Mouse (Mus musculus) retina, embryonic 14.5 days (tissue): ENCODE measurements around the gene Slc16a6.

ENCODE experiments used
- DNase-seq: peaks from one replicate; pipeline ENCODE4 v3.0.0-alpha.2; 2015; ENCODE audit warnings: low spot score

The Slc16a6 gene

GRCm38 (mm10) chr11:109416709-109417420 is 56.5 kb downstream of the Slc16a6 start:
- DNase-seq: no peak

DNA sequence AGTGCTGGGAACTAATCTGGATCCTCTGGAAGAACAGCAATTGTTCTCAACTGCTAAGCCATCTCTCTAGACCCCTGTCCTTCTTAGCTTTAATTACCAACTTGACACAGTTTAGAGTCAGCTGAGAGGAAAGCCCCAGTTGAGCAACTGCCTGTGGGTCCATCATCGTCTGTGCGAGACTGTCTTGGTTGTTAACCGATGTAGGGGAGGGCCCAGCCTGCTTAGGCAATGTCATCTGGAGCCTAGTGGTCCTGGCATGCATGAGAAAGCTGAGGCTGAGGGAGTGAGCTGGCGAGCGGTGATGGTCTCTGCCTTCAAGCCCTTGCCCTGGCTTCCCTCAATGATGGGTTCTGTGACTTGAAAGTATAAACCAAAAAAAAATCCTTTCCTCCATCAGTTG is 58.6 kb downstream of the Slc16a6 start:
- no peak for DNase-seq

DNA sequence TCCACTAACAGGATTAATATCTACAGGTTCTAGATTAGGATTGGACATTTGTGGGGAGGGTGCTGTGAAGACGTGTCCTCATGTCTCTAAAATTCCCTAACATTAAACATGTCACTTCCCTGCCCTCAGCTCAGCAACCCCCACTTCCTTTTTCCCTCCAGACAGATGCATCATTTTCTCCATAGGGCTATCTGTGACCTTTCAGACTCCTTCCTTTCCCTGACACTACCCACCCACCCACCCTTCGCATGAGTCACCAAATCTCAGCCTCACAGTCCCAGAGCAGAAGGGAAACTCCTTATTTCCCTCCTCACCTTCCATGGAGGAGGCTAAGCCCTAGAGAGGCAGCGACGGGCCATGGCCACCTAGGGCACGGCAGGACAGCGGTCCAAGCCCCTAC is 59.8 kb downstream of the Slc16a6 start, which contains the start of gene 9930022D16Rik:
9930022D16Rik (plus strand) TSS at position 301 of the 400 bp plus-strand sequence.
- DNase-seq: no peak

GRCm38 (mm10) chr11:109410197-109410980 is 63.0 kb downstream of the Slc16a6 start:
- no peak for DNase-seq

DNA sequence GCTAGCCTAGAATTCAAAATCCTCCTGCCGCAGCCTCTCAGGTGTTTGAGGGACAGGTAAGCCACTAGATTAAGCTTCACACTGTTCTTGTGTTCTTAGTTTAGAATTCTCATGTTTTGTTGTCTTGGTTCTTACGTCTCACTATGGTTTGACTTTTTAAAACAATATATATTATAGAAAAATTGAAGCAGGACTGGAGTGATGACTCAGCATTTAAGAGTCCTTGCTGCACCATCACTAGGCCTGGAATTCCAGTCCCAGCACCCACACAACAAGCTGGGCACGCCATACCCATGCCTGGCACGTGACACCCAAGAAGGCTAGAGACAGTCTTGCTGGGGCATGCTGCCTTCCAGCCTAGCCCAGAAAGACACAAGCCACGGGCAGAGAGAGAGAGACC is 67.0 kb downstream of the Slc16a6 start:
- no peak for DNase-seq
